Mouse (Mus musculus): ENCODE measurements at regions not wholly inside any gene's neighbourhood (a gene's known extent, or its start where the extent isn't known, plus 50 kb on each side); places are given as distances from the start of the nearest gene placed in this dataset.

DNA sequence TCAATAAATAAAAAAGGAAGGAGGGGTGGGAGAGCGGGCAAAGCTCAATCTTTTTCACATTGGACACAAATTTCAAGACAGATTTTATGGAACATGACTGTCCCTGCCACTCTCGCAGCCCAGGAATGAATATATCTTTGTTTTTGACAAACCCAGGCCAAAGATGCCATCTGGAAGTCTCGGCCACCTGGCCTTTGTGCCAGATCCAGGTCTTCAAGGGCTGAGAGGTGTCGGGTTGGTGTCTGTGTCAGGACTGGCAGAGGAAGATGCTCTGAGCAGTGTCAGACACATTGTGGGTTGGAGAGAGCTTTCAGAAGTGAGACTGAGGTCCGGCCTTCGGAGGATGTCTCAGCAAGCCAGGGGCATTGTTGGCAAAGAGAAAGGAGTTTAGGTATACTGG lies 75.3 kb downstream of the Rhob start:
- no peaks in the 10 kb centered on the region for H3K36me3 ChIP-seq (ENCODE audit: control insufficient read depth, insufficient read depth, low read length)
- H3K27me3 ChIP-seq (replicated peaks; ENCODE audit: control insufficient read depth, insufficient read depth, low read length): no peaks in the 10 kb centered on the region
- no peak for TF ChIP-seq CTCF (conservative IDR thresholded peaks at IDR 0.05; ENCODE audit: insufficient read depth, insufficient read length, low read depth, low read length)
- TF ChIP-seq POLR2A (IDR thresholded peaks at IDR 0.05; ENCODE audit: low read depth, low read length): no peak
- no peak overlapping the region for H3K27ac ChIP-seq (ENCODE audit: insufficient read depth, low read depth, low read length)
- H3K4me1 ChIP-seq (ENCODE audit: control insufficient read depth, insufficient read depth, low read length): no peaks in the 10 kb centered on the region
- DNase-seq: no peak
- H3K4me3 ChIP-seq (ENCODE audit: insufficient read depth, low read depth, low read length): no peak overlapping the region
- 98% methylated on average over 6 of the region's 6 CpGs for WGBS

DNA sequence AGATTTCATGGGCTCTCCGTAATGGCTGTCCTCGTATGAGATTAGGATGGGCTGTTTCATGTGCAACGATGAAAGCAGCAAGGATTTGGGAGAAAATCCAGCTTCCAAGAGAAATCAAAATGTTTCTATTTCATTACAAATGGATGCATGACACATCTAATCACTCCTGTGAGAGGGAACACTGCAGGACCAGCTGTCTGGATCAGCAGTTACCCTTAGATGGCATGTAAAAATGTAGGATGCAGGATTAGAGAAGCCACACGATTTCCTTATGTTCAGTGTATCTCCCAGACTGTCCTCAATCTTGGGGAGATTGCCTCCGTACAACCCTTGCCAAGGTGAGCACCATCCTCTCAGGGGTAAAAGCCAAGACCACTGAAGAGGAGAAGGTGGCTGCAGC lies 77.1 kb downstream of the Rhob start:
- H3K36me3 ChIP-seq (ENCODE audit: control insufficient read depth, insufficient read depth, low read length): no peaks in the 10 kb centered on the region
- no peaks in the 10 kb centered on the region for H3K27me3 ChIP-seq (replicated peaks; ENCODE audit: control insufficient read depth, insufficient read depth, low read length)
- TF ChIP-seq POLR2A (IDR thresholded peaks at IDR 0.05; ENCODE audit: low read depth, low read length) (no peak), CTCF (conservative IDR thresholded peaks at IDR 0.05; ENCODE audit: insufficient read depth, insufficient read length, low read depth, low read length) (no peak)
- no peak overlapping the region for H3K27ac ChIP-seq (ENCODE audit: insufficient read depth, low read depth, low read length)
- H3K4me1 ChIP-seq (ENCODE audit: control insufficient read depth, insufficient read depth, low read length): no peaks in the 10 kb centered on the region
- WGBS: 71% methylated on average over 5 of the region's 5 CpGs
- H3K4me3 ChIP-seq (ENCODE audit: insufficient read depth, low read depth, low read length): no peak overlapping the region
- DNase-seq: no peak

DNA sequence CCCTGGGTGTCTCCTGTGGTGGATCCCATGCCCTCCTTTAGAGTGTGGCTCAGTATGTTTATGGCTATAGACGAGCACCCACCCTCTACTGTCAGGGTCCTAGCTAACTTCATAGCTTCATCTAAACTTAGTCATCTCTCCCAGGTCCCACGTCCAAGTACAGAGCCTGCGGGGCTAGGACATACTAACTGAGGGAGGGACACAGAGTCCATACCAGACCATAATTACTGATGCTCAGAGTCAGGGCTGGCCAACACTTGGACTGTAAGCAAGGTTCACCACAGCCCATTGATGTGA lies 78.6 kb downstream of the Rhob start:
- TF ChIP-seq CTCF (conservative IDR thresholded peaks at IDR 0.05; ENCODE audit: insufficient read depth, insufficient read length, low read depth, low read length) (no peak), POLR2A (IDR thresholded peaks at IDR 0.05; ENCODE audit: low read depth, low read length) (no peak)
- WGBS: 84% methylated on average over 3 of the region's 3 CpGs
- Histone ChIP-seq H3K36me3 (ENCODE audit: control insufficient read depth, insufficient read depth, low read length) (no peaks in the 10 kb centered on the region), H3K27me3 (replicated peaks; ENCODE audit: control insufficient read depth, insufficient read depth, low read length) (no peaks in the 10 kb centered on the region), H3K4me1 (ENCODE audit: control insufficient read depth, insufficient read depth, low read length) (no peaks in the 10 kb centered on the region), H3K27ac (ENCODE audit: insufficient read depth, low read depth, low read length) (no peak overlapping the region), H3K4me3 (ENCODE audit: insufficient read depth, low read depth, low read length) (no peak overlapping the region)
- DNase-seq: no peak

DNA sequence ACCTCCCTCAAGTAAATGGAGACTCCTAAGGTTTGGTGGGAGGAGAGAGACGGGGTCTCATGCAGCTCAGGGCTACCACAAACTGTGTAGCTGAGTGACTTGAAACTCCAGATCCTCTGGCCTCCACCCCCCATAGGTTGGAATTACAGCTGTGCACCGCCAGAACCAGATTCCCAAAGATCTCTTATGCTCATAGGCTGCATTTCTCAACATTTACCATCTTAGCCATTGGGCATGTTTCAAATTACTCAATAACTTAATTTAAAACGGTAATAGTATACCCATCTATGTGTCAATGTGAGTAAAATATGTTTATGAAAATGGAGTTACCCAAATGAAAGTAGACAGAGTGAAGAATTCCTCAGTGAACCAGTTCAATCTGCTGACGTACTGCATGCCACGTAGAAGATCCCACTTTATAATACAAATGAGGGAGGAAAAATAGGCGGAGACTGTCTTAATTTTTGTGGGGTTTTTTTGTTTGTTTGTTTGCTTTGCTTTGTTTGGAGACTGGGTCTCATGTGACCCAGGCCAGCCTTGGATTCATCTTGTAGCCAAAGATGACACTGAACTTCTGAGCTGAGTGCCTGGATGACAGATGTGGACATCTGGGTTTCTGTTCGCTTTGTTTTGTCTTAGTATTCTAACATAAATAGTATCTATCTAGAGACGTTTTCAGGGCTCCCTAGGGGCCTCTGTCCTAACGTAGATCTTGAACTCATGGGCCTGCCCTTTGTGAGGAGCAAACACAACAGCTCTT lies 79.1 kb downstream of the Rhob start:
- H3K27ac ChIP-seq (ENCODE audit: insufficient read depth, low read depth, low read length): no peak overlapping the region
- TF ChIP-seq CTCF (conservative IDR thresholded peaks at IDR 0.05; ENCODE audit: insufficient read depth, insufficient read length, low read depth, low read length) (no peak), POLR2A (IDR thresholded peaks at IDR 0.05; ENCODE audit: low read depth, low read length) (no peak)

DNA sequence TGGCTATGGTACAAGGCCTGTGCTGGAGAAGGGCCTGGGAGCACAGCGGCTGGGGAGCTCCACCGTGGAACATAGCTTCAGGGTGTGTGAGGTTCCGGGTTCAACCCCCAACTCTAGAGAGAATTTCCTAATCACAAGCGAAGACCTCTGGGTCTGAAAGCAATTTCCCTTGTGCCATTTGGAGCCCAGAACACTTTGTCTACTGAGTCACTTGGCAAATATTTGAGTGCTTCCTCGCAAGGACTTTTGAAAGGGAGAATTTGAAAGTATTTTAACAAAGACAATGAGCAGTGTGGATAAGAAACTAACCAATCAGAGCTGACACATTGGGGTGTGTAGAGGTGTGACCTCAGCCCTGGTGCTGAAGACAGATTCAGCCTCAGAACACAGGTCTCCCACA lies 80.9 kb downstream of the Rhob start:
- no peak for DNase-seq
- TF ChIP-seq POLR2A (IDR thresholded peaks at IDR 0.05; ENCODE audit: low read depth, low read length): no peak
- TF ChIP-seq CTCF (conservative IDR thresholded peaks at IDR 0.05; ENCODE audit: insufficient read depth, insufficient read length, low read depth, low read length): no peak
- 81% methylated on average over 5 of the region's 5 CpGs for WGBS
- no peak overlapping the region for H3K27ac ChIP-seq (ENCODE audit: insufficient read depth, low read depth, low read length)
- no peaks in the 10 kb centered on the region; the same call in 1 of the 2 replicates for H3K4me1 ChIP-seq (ENCODE audit: control insufficient read depth, insufficient read depth, low read length)
- no peaks in the 10 kb centered on the region for H3K27me3 ChIP-seq (replicated peaks; ENCODE audit: control insufficient read depth, insufficient read depth, low read length)
- H3K4me3 ChIP-seq (ENCODE audit: insufficient read depth, low read depth, low read length): no peak overlapping the region
- no peaks in the 10 kb centered on the region for H3K36me3 ChIP-seq (ENCODE audit: control insufficient read depth, insufficient read depth, low read length)

More for the DNA sequence above, 79.1 kb downstream of the Rhob start:
- Histone ChIP-seq H3K4me3 (ENCODE audit: insufficient read depth, low read depth, low read length) (no peak overlapping the region), H3K36me3 (ENCODE audit: control insufficient read depth, insufficient read depth, low read length) (no peaks in the 10 kb centered on the region), H3K27me3 (replicated peaks; ENCODE audit: control insufficient read depth, insufficient read depth, low read length) (no peaks in the 10 kb centered on the region), H3K4me1 (ENCODE audit: control insufficient read depth, insufficient read depth, low read length) (no peaks in the 10 kb centered on the region)
- WGBS: 76% methylated on average over 9 of the region's 9 CpGs
- peak; percentile 61 for DNase-seq

DNA sequence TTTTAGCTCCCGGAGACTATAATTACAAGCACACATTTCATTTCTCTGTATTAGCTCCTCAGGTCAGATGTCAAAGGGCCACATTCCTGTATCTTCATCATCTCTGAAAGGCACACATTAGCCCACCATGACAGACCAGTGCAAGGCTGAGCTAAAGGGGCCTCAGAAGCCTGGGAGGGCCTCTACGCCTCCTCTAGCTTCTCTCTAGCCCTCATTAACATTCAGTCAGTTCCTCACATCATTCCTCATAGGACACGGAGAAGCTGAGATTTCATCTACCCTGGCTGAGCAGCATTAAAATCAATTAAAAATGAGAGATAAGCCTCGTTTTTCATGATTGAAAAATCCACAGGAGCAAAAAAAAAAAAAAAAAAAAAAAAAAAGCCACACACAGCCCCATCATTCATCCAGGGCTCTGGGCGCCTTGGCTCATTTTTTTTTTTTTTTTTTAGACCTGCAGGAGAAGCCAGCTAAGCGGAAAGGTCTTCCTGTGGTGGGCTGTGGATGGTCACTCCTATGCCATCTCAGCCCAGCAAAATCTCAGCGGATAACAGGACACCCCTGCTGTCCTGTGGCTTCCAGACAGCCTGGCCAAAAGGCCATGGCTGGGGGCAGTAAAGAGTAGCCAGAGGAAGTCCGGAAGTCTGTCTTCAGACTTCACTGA lies 82.5 kb downstream of the Rhob start:
- Histone ChIP-seq H3K27ac (ENCODE audit: insufficient read depth, low read depth, low read length) (no peak overlapping the region), H3K36me3 (ENCODE audit: control insufficient read depth, insufficient read depth, low read length) (no peaks in the 10 kb centered on the region), H3K4me1 (ENCODE audit: control insufficient read depth, insufficient read depth, low read length) (no peaks in the 10 kb centered on the region; the same call in 1 of the 2 replicates), H3K4me3 (ENCODE audit: insufficient read depth, low read depth, low read length) (no peak overlapping the region), H3K27me3 (replicated peaks; ENCODE audit: control insufficient read depth, insufficient read depth, low read length) (no peaks in the 10 kb centered on the region)
- TF ChIP-seq POLR2A (IDR thresholded peaks at IDR 0.05; ENCODE audit: low read depth, low read length) (no peak), CTCF (conservative IDR thresholded peaks at IDR 0.05; ENCODE audit: insufficient read depth, insufficient read length, low read depth, low read length) (no peak)
- WGBS: 70% methylated on average over 8 of the region's 8 CpGs
- peak; percentile 43 for DNase-seq

DNA sequence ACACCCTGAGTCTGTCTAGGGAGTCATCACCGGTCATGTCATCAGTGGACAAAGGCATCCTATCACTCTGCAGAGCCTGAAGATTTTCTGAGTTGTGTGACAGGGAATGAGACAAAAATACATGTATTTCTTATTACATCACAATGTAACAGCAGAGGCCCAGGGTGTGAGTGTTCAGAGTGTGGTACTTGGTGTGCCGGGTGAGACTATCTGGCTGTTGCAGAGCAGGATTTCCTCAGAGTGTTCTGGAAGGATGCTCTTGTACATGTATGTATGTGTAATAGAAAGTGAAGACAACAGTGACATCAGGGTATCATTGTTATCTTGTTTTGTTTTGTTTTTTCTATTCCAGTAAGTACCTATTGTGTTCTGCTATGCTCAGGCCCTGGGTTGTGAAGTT lies 87.7 kb downstream of the Rhob start:
- H3K36me3 ChIP-seq (ENCODE audit: control insufficient read depth, insufficient read depth, low read length): no peaks in the 10 kb centered on the region
- WGBS: 94% methylated on average over 2 of the region's 2 CpGs
- H3K27ac ChIP-seq (ENCODE audit: insufficient read depth, low read depth, low read length): no peak overlapping the region
- TF ChIP-seq POLR2A (IDR thresholded peaks at IDR 0.05; ENCODE audit: low read depth, low read length) (no peak), CTCF (conservative IDR thresholded peaks at IDR 0.05; ENCODE audit: insufficient read depth, insufficient read length, low read depth, low read length) (no peak)
- no peaks in the 10 kb centered on the region for H3K27me3 ChIP-seq (replicated peaks; ENCODE audit: control insufficient read depth, insufficient read depth, low read length)
- DNase-seq: no peak
- H3K4me3 ChIP-seq (ENCODE audit: insufficient read depth, low read depth, low read length): no peak overlapping the region
- H3K4me1 ChIP-seq (ENCODE audit: control insufficient read depth, insufficient read depth, low read length): peaks cover 2% of the 10 kb centered on the region; the same call in 1 of the 2 replicates

All from kidney, adult 2 months (tissue).